Mouse (Mus musculus) lung, postnatal 0 days (tissue): Measurements from ENCODE around the gene Vmn1r1. TPM values are rescaled to one million over a fixed set of nuclear protein-coding genes. Genes with fewer than 3 reads are reported as not detected.

ENCODE experiments used
- ATAC-seq: fragments of 200-750 bp; cut with Nextera tagmentation; 2 replicates; pipeline ENCODE4 v1.8.0; 2017; ENCODE audit warnings: moderate library complexity
- DNase-seq: peaks from one replicate; pipeline ENCODE4 v3.0.0-alpha.2; 2016; ENCODE audit warnings: low spot score
- H3K27ac ChIP-seq: fragments of 300-500 bp; sonication (generic); 2 replicates; pipeline ENCODE4 v1.5.1; 2014; ENCODE audit warnings: antibody characterized with exemption, mild to moderate bottlenecking, low read length, mixed read lengths
- H3K27me3 ChIP-seq: fragments of 300-500 bp; sonication (generic); replicated peaks from 2 replicates; pipeline ENCODE4 v1.6.1; 2014; ENCODE audit warnings: low read length, mixed read lengths; ENCODE audit not compliant: insufficient read depth
- H3K36me3 ChIP-seq: fragments of 300-500 bp; sonication (generic); 2 replicates; pipeline ENCODE4 v1.6.1; 2014; ENCODE audit warnings: low read length, mixed read lengths; ENCODE audit not compliant: insufficient read depth
- H3K4me1 ChIP-seq: fragments of 300-500 bp; sonication (generic); 2 replicates; pipeline ENCODE4 v1.6.1; 2014; ENCODE audit warnings: antibody characterized with exemption, low read depth, low read length, mixed read lengths; ENCODE audit not compliant: insufficient read depth
- H3K4me2 ChIP-seq: fragments of 300-500 bp; sonication (generic); replicated peaks from 2 replicates; pipeline ENCODE4 v1.6.1; 2014; ENCODE audit warnings: low read depth, mild to moderate bottlenecking, low read length, moderate library complexity, mixed read lengths
- H3K4me3 ChIP-seq: fragments of 300-500 bp; sonication (generic); 2 replicates; pipeline ENCODE4 v1.5.1; 2014; ENCODE audit warnings: low read depth, low read length
- H3K9ac ChIP-seq: fragments of 300-500 bp; sonication (generic); replicated peaks from 2 replicates; pipeline ENCODE4 v1.6.1; 2014; ENCODE audit warnings: low read depth, mild to moderate bottlenecking
- H3K9me3 ChIP-seq: fragments of 300-500 bp; sonication (generic); 2 replicates; pipeline ENCODE4 v1.6.1; 2016; ENCODE audit warnings: low read length, mixed read lengths
- CTCF ChIP-seq: IDR thresholded peaks from 2 replicates; pipeline ENCODE4 v1.5.1; 2016; ENCODE audit warnings: antibody characterized with exemption, mild to moderate bottlenecking
- EP300 ChIP-seq: IDR thresholded peaks from 2 replicates; pipeline ENCODE4 v1.6.1; 2016; ENCODE audit warnings: antibody characterized with exemption, mild to moderate bottlenecking, control low read depth
- WGBS: fragments of 180-500 bp; shearing (Covaris S2); extraction: QIAGEN DNeasy Blood & Tissue Kit; methylation state at CpG from one replicate; pipeline ENCODE4 v1.1.7; 2014; 5-methylcytosine and 5-hydroxymethylcytosine counted together
- polyA plus RNA-seq: library from polyadenylated mRNA; unstranded; fragments of >200 nt; fragmentation: Nextera tagmentation; extraction: Ambion mirVana; gene quantifications from 2 replicates; pipeline ENCODE4 v1.2.1, GENCODE M21; 2015

Gene Vmn1r1
- polyA plus RNA-seq, 1 experiment from 2014 or later, result not detected

DNA sequence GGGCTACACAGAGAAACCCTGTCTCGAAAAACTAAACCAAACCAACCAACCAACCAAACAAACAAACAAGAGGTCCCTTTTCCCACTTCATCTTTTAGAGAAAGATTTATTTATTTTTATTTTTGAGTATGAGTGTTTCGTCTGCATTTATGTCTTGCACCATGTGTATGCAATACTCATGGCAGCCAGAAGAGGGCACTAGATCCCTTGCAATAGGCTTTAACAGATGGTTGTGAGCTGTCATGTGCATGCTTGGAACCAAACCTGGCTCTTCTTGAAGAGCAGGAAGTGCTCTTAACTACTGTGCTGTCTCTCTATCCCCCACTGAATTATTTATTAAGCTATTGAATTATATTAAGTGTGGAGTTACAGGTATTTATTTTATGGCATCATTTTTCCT is 14.3 kb downstream of the Vmn1r1 start:
- WGBS, result 79% methylated on average over 2 of the region's 2 CpGs
- Histone ChIP-seq H3K9me3 (no peaks in the 10 kb centered on the region), H3K36me3 (no peaks in the 10 kb centered on the region), H3K4me2 (no peak overlapping the region), H3K9ac (no peak overlapping the region), H3K4me1 (no peaks in the 10 kb centered on the region), H3K4me3 (no peak overlapping the region), H3K27ac (no peak overlapping the region), H3K27me3 (no peaks in the 10 kb centered on the region)
- DNase-seq (peak; percentile 23), ATAC-seq (no peak)
- TF ChIP-seq CTCF (peak; percentile 77), EP300 (no peak)

DNA sequence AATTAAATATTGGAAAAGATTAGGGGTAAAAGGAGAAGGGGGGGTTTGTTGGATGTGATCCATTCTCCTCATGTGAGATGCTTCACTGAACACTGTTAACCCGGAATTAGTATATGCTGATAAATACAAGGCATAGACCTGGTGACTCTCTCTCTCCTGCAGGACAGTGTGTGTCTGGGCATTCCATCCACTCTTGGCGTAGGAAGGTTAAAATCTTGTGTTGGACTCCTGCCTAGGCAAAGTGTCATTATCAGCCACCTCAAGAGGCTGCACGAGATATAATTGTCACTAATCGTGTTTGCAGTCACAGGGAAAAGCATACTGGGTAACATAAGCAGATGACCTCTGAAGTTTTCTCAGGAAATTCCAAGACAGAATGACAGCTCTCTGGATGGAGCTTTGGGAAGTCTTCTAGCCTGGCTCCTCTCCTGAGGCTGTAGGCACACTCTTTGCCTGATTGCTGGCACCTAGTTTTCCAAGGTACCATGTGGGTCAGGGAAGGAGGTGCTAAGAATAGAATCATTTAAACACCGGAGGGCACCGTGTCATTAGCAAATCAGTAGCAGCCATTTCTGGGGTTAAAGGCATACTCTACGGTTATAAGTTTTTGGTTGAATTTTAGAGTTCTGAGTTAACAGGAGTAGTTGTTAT is 15.3 kb downstream of the Vmn1r1 start:
- Histone ChIP-seq H3K27ac (no peak overlapping the region), H3K4me3 (no peak overlapping the region), H3K36me3 (no peaks in the 10 kb centered on the region), H3K9ac (no peak overlapping the region), H3K4me2 (no peak overlapping the region), H3K9me3 (no peaks in the 10 kb centered on the region), H3K27me3 (no peaks in the 10 kb centered on the region), H3K4me1 (no peaks in the 10 kb centered on the region)
- ATAC-seq (no peak), DNase-seq (no peak)
- 52% methylated on average over 7 of the region's 7 CpGs for WGBS
- TF ChIP-seq EP300, result no peak
- no peak for TF ChIP-seq CTCF

DNA sequence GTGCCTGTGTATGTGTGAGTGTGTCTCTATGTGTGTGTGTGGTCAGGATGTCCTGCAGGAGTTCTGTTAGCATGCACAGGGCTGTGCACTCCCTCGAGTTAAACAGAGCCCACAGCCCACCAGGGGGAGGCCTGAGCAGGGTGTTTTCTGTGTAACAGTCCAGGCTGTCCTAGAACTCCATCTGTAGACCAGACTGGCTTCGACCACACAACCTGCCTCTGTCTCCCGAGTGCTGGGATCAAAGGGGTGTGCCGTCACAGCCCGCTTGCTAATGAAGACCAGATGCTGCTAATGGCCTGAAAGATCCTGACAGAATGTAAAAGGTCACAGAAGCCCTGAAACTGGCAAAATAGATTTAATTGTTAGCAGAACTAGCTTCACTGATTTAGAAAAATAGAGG is 18.7 kb downstream of the Vmn1r1 start:
- no peaks in the 10 kb centered on the region for H3K9me3 ChIP-seq
- DNase-seq (no peak), ATAC-seq (no peak)
- H3K27me3 ChIP-seq, result no peaks in the 10 kb centered on the region
- H3K4me3 ChIP-seq, result no peak overlapping the region
- H3K4me1 ChIP-seq, result no peaks in the 10 kb centered on the region
- TF ChIP-seq EP300 (no peak), CTCF (no peak)
- no peak overlapping the region for H3K27ac ChIP-seq
- no peaks in the 10 kb centered on the region for H3K36me3 ChIP-seq
- no peak overlapping the region for H3K4me2 ChIP-seq
- no peak overlapping the region for H3K9ac ChIP-seq
- WGBS, result 52% methylated on average over 5 of the region's 5 CpGs

DNA sequence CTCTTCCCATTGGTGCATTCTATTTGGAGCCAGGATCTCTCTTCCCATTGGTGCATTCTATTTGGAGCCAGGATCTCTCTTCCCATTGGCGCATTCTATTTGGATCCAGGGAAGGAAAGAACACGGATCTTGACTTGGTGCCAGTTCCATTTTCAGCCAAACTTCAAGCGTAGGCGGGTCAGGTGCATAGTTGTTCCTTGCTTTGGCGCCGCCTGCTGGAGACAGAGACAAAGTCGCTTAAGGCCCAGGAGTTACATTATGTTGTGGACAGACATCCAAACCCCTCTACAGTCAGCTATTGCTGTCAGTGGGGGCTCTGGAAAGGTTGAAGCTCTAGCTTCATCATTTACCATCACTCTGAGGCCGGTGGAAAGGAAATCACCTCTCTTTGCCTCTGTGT is 21.0 kb downstream of the Vmn1r1 start:
- Histone ChIP-seq H3K4me3 (no peak overlapping the region), H3K9ac (no peak overlapping the region), H3K27me3 (no peaks in the 10 kb centered on the region), H3K27ac (no peak overlapping the region), H3K4me2 (no peak overlapping the region), H3K9me3 (no peaks in the 10 kb centered on the region), H3K36me3 (no peaks in the 10 kb centered on the region), H3K4me1 (no peaks in the 10 kb centered on the region)
- WGBS, result 72% methylated on average over 8 of the region's 8 CpGs
- peak; percentile 53 for TF ChIP-seq CTCF
- TF ChIP-seq EP300, result no peak
- DNase-seq, result no peak
- no peak for ATAC-seq

DNA sequence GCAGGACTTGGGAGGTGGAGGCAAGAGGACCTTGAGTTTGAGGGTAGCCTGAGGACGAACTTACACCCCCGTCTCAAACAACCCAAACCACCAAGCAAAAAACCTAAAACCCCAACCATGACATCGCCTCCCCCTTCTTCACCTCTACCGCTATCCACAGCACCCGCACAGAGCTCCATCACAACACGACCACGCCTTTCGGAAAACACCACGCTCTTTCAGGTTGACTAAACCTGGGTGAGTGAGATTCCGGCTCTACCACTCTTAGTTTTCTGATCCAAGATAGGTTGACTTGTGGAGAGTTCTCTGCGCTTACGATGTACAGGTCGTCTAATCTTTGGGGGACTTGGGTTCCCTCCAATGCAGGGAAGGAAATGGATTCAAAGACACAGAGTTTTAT is 21.6 kb downstream of the Vmn1r1 start:
- no peaks in the 10 kb centered on the region for H3K36me3 ChIP-seq
- WGBS, result 91% methylated on average over 13 of the region's 13 CpGs
- ATAC-seq, result no peak

DNA sequence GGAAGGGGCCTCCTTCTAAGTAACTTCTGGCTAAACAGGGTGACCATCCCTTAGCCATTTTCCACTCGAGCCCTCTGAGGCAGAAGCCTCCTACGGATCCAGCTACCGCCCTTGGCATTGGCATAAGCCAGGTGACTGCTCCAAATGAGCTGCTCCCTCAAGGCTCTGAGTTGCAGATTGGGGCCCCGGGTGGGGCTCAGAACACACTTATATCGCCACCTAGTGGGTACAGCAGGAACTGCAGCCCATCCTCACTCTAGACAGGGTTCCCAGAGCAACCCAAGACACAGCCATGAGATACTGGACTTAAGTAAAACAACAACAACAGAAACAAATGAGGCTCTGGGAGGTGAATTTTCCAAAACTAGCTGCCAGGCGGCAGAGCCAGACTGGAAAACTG is 23.9 kb downstream of the Vmn1r1 start:
- 3% methylated on average over 6 of the region's 6 CpGs for WGBS
- H3K36me3 ChIP-seq, result no peaks in the 10 kb centered on the region
- peak; percentile 77 for DNase-seq
- H3K9me3 ChIP-seq, result no peaks in the 10 kb centered on the region
- no peaks in the 10 kb centered on the region for H3K4me1 ChIP-seq
- no peak for TF ChIP-seq EP300
- TF ChIP-seq CTCF, result peak; percentile 93
- ATAC-seq, result peak; percentile 73
- H3K4me2 ChIP-seq, result no peak overlapping the region
- H3K4me3 ChIP-seq, result no peak overlapping the region
- no peaks in the 10 kb centered on the region for H3K27me3 ChIP-seq
- H3K9ac ChIP-seq, result no peak overlapping the region
- no peak overlapping the region for H3K27ac ChIP-seq

More for the DNA sequence above, 21.6 kb downstream of the Vmn1r1 start:
- Histone ChIP-seq H3K27me3 (no peaks in the 10 kb centered on the region), H3K9me3 (no peaks in the 10 kb centered on the region), H3K4me3 (no peak overlapping the region), H3K27ac (no peak overlapping the region), H3K4me1 (no peaks in the 10 kb centered on the region), H3K9ac (no peak overlapping the region), H3K4me2 (no peak overlapping the region)
- no peak for TF ChIP-seq CTCF
- DNase-seq, result no peak

DNA sequence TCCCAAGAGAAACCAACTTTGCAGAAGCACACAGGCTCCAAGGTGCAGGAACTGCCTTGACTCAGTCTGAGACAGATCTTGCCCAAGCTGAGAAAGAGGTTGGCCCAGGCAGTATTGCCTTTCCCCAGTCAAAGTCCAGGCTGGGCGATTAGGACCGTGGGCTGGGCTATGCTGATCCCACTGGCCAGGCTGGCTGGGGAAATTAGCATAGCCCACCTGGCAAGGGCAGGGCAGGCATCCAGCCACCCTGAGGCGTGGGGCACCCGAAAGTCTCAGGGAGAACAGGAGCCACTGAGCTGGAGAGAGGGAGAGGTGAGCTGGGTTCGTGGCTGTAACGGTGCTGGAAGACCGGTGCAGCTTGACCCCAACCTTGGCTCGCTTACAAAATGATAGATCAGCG is 24.3 kb downstream of the Vmn1r1 start:
- Histone ChIP-seq H3K4me2 (no peak overlapping the region), H3K4me1 (no peaks in the 10 kb centered on the region)
- no peak for DNase-seq

More for the DNA sequence above, 24.3 kb downstream of the Vmn1r1 start:
- H3K9ac ChIP-seq, result no peak overlapping the region
- no peaks in the 10 kb centered on the region for H3K36me3 ChIP-seq
- TF ChIP-seq CTCF, result no peak
- TF ChIP-seq EP300, result no peak
- ATAC-seq, result peak; percentile 11; the same call in 1 of the 2 replicates
- H3K4me3 ChIP-seq, result no peak overlapping the region
- no peaks in the 10 kb centered on the region for H3K27me3 ChIP-seq
- H3K27ac ChIP-seq, result no peak overlapping the region
- no peaks in the 10 kb centered on the region for H3K9me3 ChIP-seq
- WGBS, result 37% methylated on average over 9 of the region's 9 CpGs
